Mouse (Mus musculus) small intestine, adult 2 months (tissue): ENCODE measurements around the gene Rxra.

Experiments used
- CTCF ChIP-seq: fragments of 200-500 bp; IDR thresholded peaks from 2 replicates; pipeline ENCODE4 v1.5.1; 2012; ENCODE audit warnings: low read depth, mild to moderate bottlenecking, control low read depth, inconsistent platforms, low read length, moderate library complexity, mixed read lengths; ENCODE audit not compliant: insufficient replicate concordance, insufficient read length; ENCODE audit errors: extremely low read depth
- POLR2A ChIP-seq: fragments of 200-500 bp; IDR thresholded peaks from 2 replicates; pipeline ENCODE4 v1.6.1; 2012; ENCODE audit warnings: low read depth, mild to moderate bottlenecking, control low read depth, inconsistent platforms, low read length, moderate library complexity

- no peak for TF ChIP-seq CTCF
- no peak for TF ChIP-seq POLR2A
Measured at GRCm38 (mm10) chr2:27699574-27699973, 23.3 kb downstream of the Rxra start.
